Mouse (Mus musculus) lung, embryonic 14.5 days (tissue): Measurements from ENCODE around the gene Gtf2ird1. TPM values are rescaled to one million over a fixed set of nuclear protein-coding genes. Genes with fewer than 3 reads are reported as not detected.
"Not testable (repeated sequence)": the region's sequence is repeated elsewhere in the genome, so short reads cannot be mapped to it uniquely, and the experiment has no call there.

Experiments used
- ATAC-seq: fragments of 200-750 bp; cut with Nextera tagmentation; 2 replicates; pipeline ENCODE4 v1.8.0; 2017; ENCODE audit warnings: mild to moderate bottlenecking, moderate TSS enrichment, moderate library complexity; ENCODE audit not compliant: insufficient read depth
- DNase-seq: peaks from one replicate; pipeline ENCODE4 v3.0.0-alpha.2; 2015
- H3K27ac ChIP-seq: fragments of 300-500 bp; sonication (generic); 2 replicates; pipeline ENCODE4 v1.5.1; 2014; ENCODE audit warnings: low read depth, mild to moderate bottlenecking, moderate library complexity
- H3K27me3 ChIP-seq: fragments of 300-500 bp; sonication (generic); 2 replicates; pipeline ENCODE4 v1.6.1; 2014; ENCODE audit warnings: low read length, control low read depth; ENCODE audit not compliant: insufficient read depth
- H3K36me3 ChIP-seq: fragments of 300-500 bp; sonication (generic); 2 replicates; pipeline ENCODE4 v1.6.1; 2014; ENCODE audit warnings: control low read depth; ENCODE audit not compliant: insufficient read depth
- H3K4me1 ChIP-seq: fragments of 300-500 bp; sonication (generic); 2 replicates; pipeline ENCODE4 v1.6.1; 2014; ENCODE audit warnings: antibody characterized with exemption, control low read depth; ENCODE audit not compliant: insufficient read depth
- H3K4me2 ChIP-seq: fragments of 300-500 bp; sonication (generic); 2 replicates; pipeline ENCODE4 v1.6.1; 2014; ENCODE audit warnings: mild to moderate bottlenecking
- H3K4me3 ChIP-seq: fragments of 300-500 bp; sonication (generic); 2 replicates; pipeline ENCODE4 v1.5.1; 2014; ENCODE audit warnings: low read depth, low read length
- H3K9ac ChIP-seq: fragments of 300-500 bp; sonication (generic); 2 replicates; pipeline ENCODE4 v1.6.1; 2014
- H3K9me3 ChIP-seq: fragments of 300-500 bp; sonication (generic); 2 replicates; pipeline ENCODE4 v1.6.1; 2016; ENCODE audit warnings: low read depth, low read length, control low read depth
- CTCF ChIP-seq: IDR thresholded peaks from 2 replicates; pipeline ENCODE4 v1.5.1; 2016; ENCODE audit warnings: antibody characterized with exemption, low read depth
- WGBS: fragments of 180-500 bp; shearing (Covaris S2); extraction: QIAGEN DNeasy Blood & Tissue Kit; methylation state at CpG from one replicate; pipeline ENCODE4 v1.1.7; 2014; 5-methylcytosine and 5-hydroxymethylcytosine counted together
- polyA plus RNA-seq: library from polyadenylated mRNA; unstranded; fragments of >200 nt; fragmentation: Nextera tagmentation; extraction: Ambion mirVana; gene quantifications from 2 replicates; pipeline ENCODE4 v1.2.1, GENCODE M21; 2014

Gene Gtf2ird1
- polyA plus RNA-seq, 1 experiment from 2014 or later, result 82.5 TPM

DNA sequence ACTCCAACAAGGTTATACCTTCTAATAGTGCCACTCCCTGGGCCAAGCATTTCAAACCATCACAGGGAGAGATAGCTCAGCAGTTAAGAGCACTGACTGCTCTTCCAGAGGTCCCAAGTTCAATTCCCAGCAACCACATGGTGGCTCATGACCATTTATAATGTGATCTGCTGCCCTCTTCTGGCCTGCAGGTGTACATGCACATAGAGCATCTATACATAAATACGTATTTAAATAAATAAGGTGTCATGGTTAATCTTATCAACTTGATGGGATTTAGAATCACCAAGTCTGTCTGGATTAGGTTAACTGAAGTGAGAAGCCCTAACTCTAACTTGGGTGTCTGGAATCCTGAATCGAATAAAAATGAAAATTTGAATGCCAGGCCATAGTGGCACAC, 109.5 kb downstream of the Gtf2ird1 start:
- no peak overlapping the region for H3K4me2 ChIP-seq
- H3K4me3 ChIP-seq, result no peak overlapping the region
- peaks cover 5% of the 10 kb centered on the region; the same call in 1 of the 2 replicates for H3K4me1 ChIP-seq
- no peaks in the 10 kb centered on the region for H3K36me3 ChIP-seq
- no peaks in the 10 kb centered on the region for H3K9me3 ChIP-seq
- no peak overlapping the region for H3K9ac ChIP-seq
- peak; percentile 18 for DNase-seq
- peak; percentile 67 for TF ChIP-seq CTCF
- H3K27me3 ChIP-seq, result no peaks in the 10 kb centered on the region
- no peak for ATAC-seq
- no peak overlapping the region for H3K27ac ChIP-seq
- WGBS, result 71% methylated on average over 2 of the region's 2 CpGs

- no peak overlapping the region for H3K4me3 ChIP-seq
- TF ChIP-seq CTCF, result peak; percentile 50
- DNase-seq (peak; percentile 34), ATAC-seq (no peak)
- no peak overlapping the region for H3K9ac ChIP-seq
- H3K36me3 ChIP-seq, result no peaks in the 10 kb centered on the region
- no peak overlapping the region for H3K27ac ChIP-seq
- H3K4me2 ChIP-seq, result no peak overlapping the region
- H3K9me3 ChIP-seq, result no peaks in the 10 kb centered on the region
- H3K4me1 ChIP-seq, result peaks cover under 1% of the 10 kb centered on the region; the same call in 1 of the 2 replicates
- no peaks in the 10 kb centered on the region for H3K27me3 ChIP-seq
- WGBS, result 74% methylated on average over 9 of the region's 9 CpGs
Measured at GRCm38 (mm10) chr5:134345449-134345848, 111.1 kb downstream of the Gtf2ird1 start.

DNA sequence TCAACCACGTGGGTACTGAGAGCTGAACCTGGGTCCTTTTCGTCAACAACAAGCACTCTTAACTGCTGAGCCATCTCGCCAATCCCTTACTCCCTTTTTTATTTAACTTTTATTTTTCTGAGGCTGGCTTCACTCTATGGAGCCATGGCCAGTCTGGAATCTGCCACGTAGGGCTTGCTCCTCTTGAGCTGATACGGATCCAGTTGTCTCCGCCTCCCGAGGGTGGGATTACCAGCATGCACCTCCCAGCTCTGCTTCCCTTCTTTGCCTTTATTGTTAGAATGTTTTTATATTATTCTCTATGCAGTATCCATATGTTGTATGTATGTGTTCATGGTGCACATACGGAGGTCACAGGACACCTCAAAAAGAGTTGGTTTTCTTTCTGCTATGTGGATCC, 112.4 kb downstream of the Gtf2ird1 start:
- no peak for ATAC-seq

DNA sequence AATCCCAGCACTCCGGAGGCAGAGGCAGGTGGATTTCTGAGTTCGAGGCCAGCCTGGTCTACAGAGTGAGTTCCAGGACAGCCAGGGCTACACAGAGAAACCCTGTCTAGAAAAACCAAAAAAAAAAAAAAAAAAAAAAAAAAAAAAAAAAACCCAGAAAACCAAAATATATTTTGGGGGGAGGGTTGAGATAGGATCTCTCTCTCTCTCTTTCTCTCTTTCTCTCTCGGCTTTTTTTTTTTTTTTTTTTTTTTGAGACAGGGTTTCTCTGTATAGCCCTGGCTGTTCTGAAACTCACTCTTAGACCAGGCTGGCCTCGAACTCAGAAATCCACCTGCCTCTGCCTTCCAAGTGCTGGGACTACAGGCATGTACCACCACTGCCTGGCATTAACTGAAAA, 113.0 kb downstream of the Gtf2ird1 start:
- not testable (repeated sequence) for H3K36me3 ChIP-seq, H3K27ac ChIP-seq, DNase-seq, ATAC-seq, H3K4me2 ChIP-seq, H3K4me1 ChIP-seq, H3K9me3 ChIP-seq, H3K4me3 ChIP-seq, H3K9ac ChIP-seq, H3K27me3 ChIP-seq
- WGBS, result 88% methylated on average over 4 of the region's 4 CpGs

More for the DNA sequence above, 112.4 kb downstream of the Gtf2ird1 start:
- no peaks in the 10 kb centered on the region for H3K4me1 ChIP-seq
- TF ChIP-seq CTCF, result no peak
- no peaks in the 10 kb centered on the region for H3K27me3 ChIP-seq
- H3K36me3 ChIP-seq, result no peaks in the 10 kb centered on the region
- WGBS, result 70% methylated on average over 8 of the region's 8 CpGs
- no peak overlapping the region for H3K4me2 ChIP-seq
- no peaks in the 10 kb centered on the region for H3K9me3 ChIP-seq
- H3K9ac ChIP-seq, result no peak overlapping the region
- no peak for DNase-seq
- no peak overlapping the region for H3K4me3 ChIP-seq
- H3K27ac ChIP-seq, result no peak overlapping the region

- Histone ChIP-seq H3K4me2 (peak overlapping the region; percentile 20; the same call in 1 of the 2 replicates), H3K27ac (no peak overlapping the region), H3K4me1 (no peaks in the 10 kb centered on the region), H3K27me3 (no peaks in the 10 kb centered on the region), H3K9me3 (no peaks in the 10 kb centered on the region), H3K9ac (no peak overlapping the region), H3K4me3 (no peak overlapping the region), H3K36me3 (no peaks in the 10 kb centered on the region)
- 67% methylated on average over 18 of the region's 18 CpGs for WGBS
- 0 out of 2 replicates have a peak, but pooled peaks have one; percentile 48 for ATAC-seq
- DNase-seq, result peak; percentile 43
- peak; percentile 25; the same call in 1 of the 2 replicates for TF ChIP-seq CTCF
Measured at GRCm38 (mm10) chr5:134342503-134343205, 113.9 kb downstream of the Gtf2ird1 start.

- 86% methylated on average over 5 of the region's 5 CpGs for WGBS
- Histone ChIP-seq H3K9ac (no peak overlapping the region), H3K4me2 (no peak overlapping the region), H3K27me3 (no peaks in the 10 kb centered on the region), H3K4me3 (no peak overlapping the region), H3K4me1 (no peaks in the 10 kb centered on the region), H3K9me3 (no peaks in the 10 kb centered on the region), H3K27ac (no peak overlapping the region), H3K36me3 (no peaks in the 10 kb centered on the region)
- DNase-seq (no peak), ATAC-seq (no peak)
- no peak for TF ChIP-seq CTCF
Measured at GRCm38 (mm10) chr5:134341721-134342120, 114.8 kb downstream of the Gtf2ird1 start.

DNA sequence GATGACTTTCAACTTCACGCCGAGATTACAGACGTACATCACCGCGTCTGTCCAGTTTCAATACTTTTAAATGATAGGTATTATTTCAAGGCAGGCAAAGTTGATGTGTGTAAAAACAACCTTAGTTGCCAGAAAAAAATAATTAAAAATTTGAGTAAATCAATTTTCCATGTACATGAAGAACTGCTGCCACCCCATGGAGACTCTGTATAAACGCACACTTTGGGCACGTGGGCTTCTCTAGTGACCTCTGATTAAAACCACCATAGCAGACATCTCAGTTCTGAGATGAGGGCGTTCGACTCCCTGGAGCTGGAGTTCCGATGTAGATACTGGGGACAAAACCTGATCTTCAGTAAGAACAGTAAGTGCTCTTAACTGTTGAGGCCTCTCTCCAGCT, 115.2 kb downstream of the Gtf2ird1 start:
- Histone ChIP-seq H3K36me3 (no peaks in the 10 kb centered on the region), H3K9me3 (no peaks in the 10 kb centered on the region), H3K4me1 (no peaks in the 10 kb centered on the region), H3K27ac (no peak overlapping the region), H3K4me2 (no peak overlapping the region), H3K27me3 (no peaks in the 10 kb centered on the region), H3K4me3 (no peak overlapping the region), H3K9ac (no peak overlapping the region)
- 64% methylated on average over 10 of the region's 10 CpGs for WGBS
- DNase-seq, result peak; percentile 80
- ATAC-seq, result peak; percentile 46; the same call in 1 of the 2 replicates
- peak; percentile 67 for TF ChIP-seq CTCF
